Mouse (Mus musculus) c-Kit-positive CD71-negative TER-119-negative erythroid progenitor cells, embryonic 14.5 days (primary cell): Measurements from ENCODE around the gene 1110008L16Rik.
"Not testable (repeated sequence)": the region's sequence is repeated elsewhere in the genome, so short reads cannot be mapped to it uniquely, and the experiment has no call there.

Experiments
- DNase-seq: peaks from one replicate; pipeline ENCODE4 v3.0.0-alpha.2; 2013; ENCODE audit warnings: low read depth

Gene 1110008L16Rik

GRCm38 (mm10) chr12:55299336-55299735, at the start of gene 1110008L16Rik:
TSS of gene 1110008L16Rik (plus strand) at chr12:55299577.
- DNase-seq: no peak

- DNase-seq: not testable (repeated sequence)
Observed at GRCm38 (mm10) chr12:55261950-55262349, 37.4 kb upstream of the 1110008L16Rik start.

- not testable (repeated sequence) for DNase-seq
Observed at GRCm38 (mm10) chr12:55263385-55263784, 36.0 kb upstream of the 1110008L16Rik start.

- no peak for DNase-seq
Observed at GRCm38 (mm10) chr12:55272243-55272642, 27.1 kb upstream of the 1110008L16Rik start.

GRCm38 (mm10) chr12:55277583-55277982, 21.8 kb upstream of the 1110008L16Rik start:
- DNase-seq: not testable (repeated sequence)

GRCm38 (mm10) chr12:55298112-55298511, 1.3 kb upstream of the 1110008L16Rik start:
- DNase-seq: no peak

GRCm38 (mm10) chr12:55300820-55301351, 1.5 kb downstream of the 1110008L16Rik start:
- DNase-seq: no peak

- no peak for DNase-seq
Observed at GRCm38 (mm10) chr12:55301472-55302300, 2.3 kb downstream of the 1110008L16Rik start.

- DNase-seq: peak; percentile 93
Observed at GRCm38 (mm10) chr12:55302485-55303441, 3.4 kb downstream of the 1110008L16Rik start, which contains the start of gene Ppp2r3c. TSS of gene Ppp2r3c (minus strand) at chr12:55302998.

GRCm38 (mm10) chr12:55306371-55306770, 7.0 kb downstream of the 1110008L16Rik start:
- no peak for DNase-seq

- no peak for DNase-seq
Observed at GRCm38 (mm10) chr12:55307566-55307965, 8.2 kb downstream of the 1110008L16Rik start.

- DNase-seq: no peak
Observed at GRCm38 (mm10) chr12:55308731-55309130, 9.4 kb downstream of the 1110008L16Rik start.

GRCm38 (mm10) chr12:55309501-55309900, 10.1 kb downstream of the 1110008L16Rik start:
- no peak for DNase-seq

- DNase-seq: no peak
Observed at GRCm38 (mm10) chr12:55311841-55312240, 12.5 kb downstream of the 1110008L16Rik start.

GRCm38 (mm10) chr12:55313901-55314300, 14.5 kb downstream of the 1110008L16Rik start:
- DNase-seq: no peak

- DNase-seq: peak; percentile 95
Observed at GRCm38 (mm10) chr12:55315192-55315591, 15.8 kb downstream of the 1110008L16Rik start.

- DNase-seq: no peak
Observed at GRCm38 (mm10) chr12:55321642-55322291, 22.4 kb downstream of the 1110008L16Rik start.

- DNase-seq: no peak
Observed at GRCm38 (mm10) chr12:55325702-55326101, 26.3 kb downstream of the 1110008L16Rik start.

- DNase-seq: no peak
Observed at GRCm38 (mm10) chr12:55328784-55329183, 29.4 kb downstream of the 1110008L16Rik start.

- DNase-seq: peak; percentile 24
Observed at GRCm38 (mm10) chr12:55329351-55329750, 30.0 kb downstream of the 1110008L16Rik start.

GRCm38 (mm10) chr12:55333662-55334061, 34.3 kb downstream of the 1110008L16Rik start:
- DNase-seq: no peak

GRCm38 (mm10) chr12:55338490-55338889, 39.1 kb downstream of the 1110008L16Rik start:
- not testable (repeated sequence) for DNase-seq
